Mouse (Mus musculus): Measurements from ENCODE around the gene Cela1.

Cela1 gene

DNA sequence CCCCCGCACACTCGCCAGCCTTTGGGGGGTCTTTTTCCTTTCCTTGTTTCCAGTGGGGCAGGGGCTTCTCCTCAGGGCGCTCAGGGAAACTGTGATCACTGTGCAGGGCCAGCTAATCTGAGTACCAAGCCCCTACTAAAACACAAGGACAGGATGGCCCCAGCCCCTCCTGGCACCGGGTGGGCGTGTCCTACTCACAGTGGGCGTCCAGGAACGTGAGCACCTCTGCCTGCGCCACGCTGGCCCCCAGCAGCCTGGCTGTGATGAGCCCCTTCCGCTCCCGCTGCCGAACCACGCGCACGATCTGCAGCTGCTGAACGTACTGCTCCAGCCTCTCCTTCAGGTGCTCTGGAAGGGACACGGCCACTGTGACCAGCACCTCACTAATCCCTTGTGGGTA is 16.2 kb upstream of the Cela1 start:
- no peak for DNase-seq

DNA sequence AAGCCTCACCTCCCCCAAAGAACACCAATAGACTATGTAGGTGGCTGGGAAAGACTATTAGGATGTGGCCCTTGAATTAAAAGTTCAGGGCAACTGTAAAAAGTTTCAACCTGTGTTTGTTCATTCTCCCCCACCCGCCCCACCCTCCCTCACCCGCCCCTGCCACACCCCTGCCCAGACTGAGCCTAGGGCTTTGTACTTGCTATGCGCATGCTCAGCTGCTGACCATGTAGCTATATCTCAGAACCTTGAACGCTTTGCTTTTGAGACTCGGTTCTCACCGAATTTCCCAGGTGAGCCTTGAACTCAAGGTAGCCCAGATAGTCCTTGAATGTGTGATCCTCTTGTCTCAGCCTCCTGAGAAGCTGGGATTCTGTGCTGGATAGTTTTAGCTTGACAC is 14.1 kb upstream of the Cela1 start:
- no peak for DNase-seq

DNA sequence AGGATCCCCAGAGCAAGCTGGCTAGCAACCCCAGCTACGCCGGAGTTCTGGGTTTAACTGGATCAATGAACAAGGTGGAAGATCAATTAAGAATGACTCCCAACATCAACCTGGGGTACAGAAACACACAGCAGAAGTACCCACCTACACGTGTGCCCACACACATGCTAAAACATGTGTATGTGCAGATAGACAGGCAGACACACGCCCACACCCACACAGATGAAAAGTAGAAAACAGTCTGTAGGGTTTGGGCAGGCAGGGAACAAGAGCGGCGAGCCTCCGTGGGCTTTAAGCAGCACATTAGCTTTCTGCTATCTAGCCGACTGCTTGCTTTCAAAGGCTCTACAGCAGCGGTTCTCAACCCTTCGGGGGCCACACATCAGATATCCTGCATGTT is 13.4 kb upstream of the Cela1 start:
- DNase-seq, result no peak

DNA sequence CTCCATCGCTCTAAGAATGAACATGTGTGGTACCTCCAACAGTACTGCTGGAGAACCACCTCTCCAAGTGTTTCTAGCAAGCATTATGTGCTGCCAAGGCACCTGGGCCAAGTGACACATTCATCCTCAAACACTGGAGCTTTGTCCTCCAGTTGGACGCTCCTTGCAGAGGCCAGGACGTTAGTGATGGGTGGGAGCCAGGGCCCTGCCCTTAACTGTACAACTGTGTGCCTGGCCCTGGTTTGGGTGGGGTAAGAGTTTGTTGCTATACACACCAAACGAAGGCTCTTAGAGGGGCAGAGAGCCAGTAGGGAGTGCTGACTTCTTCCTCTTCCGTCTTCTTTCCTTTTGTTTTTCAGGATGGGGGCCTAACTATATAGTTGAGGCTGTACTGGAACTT is 12.7 kb upstream of the Cela1 start:
- no peak for DNase-seq

DNA sequence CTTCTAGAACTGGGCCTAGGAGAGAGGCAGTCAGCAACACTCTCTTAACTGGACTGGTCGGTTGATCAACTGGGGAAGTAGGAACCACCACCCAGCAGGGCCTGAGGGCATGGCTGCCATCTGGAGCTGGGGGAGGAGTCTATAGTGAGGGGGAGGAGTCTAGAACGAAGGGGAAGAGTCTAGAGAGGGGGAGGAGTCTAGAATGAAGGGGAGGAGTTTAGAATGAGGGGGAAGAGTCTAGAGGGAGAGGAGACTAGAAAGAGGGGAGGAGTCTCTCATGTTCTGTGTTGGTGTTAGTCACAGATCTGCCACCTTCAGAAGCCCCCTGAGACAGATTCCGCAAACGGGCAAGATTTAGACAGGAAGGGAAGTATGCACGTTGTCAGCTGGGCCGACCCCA is 11.7 kb upstream of the Cela1 start:
- DNase-seq, result no peak

DNA sequence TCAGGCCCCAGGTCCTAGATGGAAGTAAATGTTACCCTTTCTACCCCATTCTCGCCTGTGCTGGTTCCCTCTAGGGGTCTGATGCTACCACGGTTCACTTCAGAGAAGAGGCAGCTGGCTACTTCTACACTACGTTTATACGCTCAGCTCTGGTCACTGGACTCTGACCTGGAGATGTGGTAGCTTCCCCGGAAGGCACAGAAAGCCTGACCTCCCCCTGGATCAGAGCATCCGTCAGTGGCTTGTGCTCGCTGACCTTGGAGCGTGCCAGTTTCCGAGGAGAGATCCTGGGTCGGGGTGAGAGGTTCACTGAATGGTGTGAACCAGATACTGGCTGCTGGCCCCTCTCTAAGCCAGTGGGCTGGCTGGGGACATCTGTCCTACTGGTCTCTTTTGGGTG is 10.4 kb upstream of the Cela1 start:
- peak; percentile 46 to 50 for DNase-seq

DNA sequence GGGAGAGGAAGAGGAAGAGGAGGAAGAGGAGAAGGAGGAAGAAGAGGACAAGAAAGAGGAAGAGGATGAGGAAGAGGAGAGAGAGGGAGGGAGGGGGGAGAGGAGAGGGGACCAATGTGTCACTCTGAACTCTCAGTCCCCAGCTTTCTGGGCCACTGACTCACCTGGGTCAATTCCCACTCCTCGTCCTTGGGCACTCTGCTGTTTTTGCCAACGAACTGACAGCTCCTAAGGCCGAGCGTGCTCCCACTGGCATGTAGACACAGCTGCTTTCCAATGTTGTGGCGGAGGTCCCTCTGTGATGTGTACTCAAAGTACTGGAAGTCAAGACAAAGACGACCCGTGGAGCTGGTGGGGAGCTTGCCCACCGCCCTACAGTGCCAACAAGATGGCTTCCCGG is 6.7 kb upstream of the Cela1 start:
- no peak for DNase-seq

DNA sequence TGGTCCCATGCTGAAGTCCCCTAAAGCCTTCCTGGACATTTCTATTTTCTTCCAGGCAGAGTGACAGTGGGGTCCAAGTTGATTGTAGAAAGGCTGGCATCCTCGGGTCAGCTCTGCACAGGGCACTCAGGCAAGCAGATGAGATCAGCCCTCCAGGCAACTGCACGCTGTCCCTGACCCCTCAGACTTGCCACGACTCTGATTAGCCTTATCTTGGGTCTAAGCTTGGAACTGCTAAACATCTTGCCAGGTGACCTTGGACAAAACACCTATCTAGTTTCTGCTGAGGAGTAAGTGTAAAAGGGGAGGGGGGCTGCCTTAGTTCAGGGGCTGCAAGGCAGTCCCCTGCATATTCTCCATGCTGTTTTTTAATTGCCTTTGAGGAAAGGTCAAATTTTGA is 4.3 kb upstream of the Cela1 start:
- DNase-seq, result no peak

DNA sequence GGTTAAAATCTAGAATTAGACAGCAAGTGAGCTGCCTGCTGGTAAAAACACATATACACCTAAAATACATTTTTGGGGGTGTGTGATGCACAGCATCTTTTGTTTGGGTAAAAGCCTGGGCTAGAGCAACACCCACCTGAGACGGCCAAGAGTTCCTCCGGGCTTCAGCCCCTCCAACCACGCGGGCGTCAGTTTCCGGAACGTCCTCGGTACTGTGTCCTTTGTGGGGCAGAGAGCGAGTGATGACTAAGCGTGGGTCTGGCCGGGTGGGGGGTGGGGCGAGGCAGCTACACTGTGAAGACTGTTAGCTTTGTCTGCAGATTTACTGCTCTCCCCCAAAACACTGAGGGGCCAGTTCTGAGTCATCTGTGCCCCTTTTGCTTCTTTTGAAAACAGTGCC is 732 bp downstream of the Cela1 start:
- DNase-seq, result no peak

DNA sequence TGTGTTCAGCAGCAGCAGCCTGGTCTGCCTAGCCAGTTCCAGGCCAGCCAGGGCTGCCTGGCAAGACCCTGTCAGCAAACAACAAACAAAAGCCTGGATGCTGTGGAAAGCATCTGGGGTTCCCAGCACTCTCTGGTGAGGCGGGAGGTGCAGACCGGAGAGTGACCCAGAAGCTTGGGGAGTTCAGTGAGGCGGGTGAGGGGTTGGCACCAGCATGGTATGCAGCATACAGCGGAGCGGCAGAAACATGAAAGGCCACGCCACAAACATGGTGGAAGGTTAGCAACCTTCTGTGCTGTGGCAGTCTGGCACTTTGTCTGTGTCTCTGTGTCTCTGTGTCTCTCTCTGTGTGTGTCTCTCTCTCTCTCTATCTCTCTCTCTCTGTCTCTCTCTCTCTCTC is 1.3 kb downstream of the Cela1 start:
- DNase-seq, result no peak

DNA sequence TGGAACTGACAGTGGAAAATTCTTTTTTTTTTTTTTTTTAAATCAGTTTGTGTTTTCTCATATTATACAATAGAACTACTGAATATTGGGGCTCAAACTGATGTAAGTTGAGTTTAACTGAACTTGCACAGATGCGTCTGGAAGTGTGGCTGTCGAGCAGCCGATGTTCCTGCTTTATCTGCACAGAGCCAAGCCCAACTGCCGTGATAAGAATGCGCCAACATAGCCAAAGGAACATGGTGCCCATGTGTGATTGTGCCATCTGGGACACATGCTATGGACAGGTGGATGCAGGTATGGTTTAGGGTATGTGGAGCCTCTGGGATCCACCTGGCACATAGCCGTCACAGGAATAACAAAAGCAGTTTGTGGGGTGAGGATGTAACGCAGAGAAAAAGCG is 1.9 kb downstream of the Cela1 start:
- DNase-seq, result no peak

DNA sequence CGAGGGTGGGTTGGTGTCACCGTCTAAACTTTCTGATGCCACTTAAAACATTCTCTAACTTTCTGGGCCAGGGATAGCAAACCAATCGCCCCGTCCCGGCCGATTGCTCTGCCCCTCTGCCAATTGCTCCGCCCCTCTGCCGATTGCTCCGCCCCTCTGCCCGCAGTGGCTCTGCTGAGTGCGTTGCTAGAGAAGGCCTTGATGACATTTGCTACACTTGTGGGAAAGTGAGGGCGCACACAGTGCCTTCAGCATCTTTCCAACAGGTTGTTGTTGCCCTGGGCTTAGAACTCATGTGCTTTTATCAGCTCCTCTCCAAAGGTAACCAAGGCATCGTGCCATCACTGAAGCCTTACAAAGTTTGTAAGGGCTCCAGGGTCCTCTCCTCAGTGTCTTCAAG is 2.5 kb downstream of the Cela1 start:
- DNase-seq, result no peak

DNA sequence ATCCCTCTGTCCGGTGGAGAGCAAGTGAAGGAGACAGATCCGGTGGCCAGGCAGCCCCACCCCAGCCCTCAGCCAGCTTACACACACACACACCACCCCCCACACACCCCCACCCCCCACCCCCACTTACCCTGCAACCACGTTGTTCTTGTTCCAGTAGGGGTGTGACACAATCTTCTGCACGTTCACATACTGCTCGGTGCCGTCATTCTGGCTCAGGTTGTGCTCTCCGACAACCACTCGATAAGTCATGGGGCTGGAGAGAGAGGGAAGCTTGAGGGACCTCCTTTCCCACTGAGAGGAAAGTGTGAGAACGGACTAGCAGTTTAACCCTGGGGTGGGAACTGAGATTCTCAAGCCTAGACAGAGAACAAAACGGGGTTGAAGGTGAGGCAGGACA is 3.3 kb downstream of the Cela1 start:
- DNase-seq, result no peak

DNA sequence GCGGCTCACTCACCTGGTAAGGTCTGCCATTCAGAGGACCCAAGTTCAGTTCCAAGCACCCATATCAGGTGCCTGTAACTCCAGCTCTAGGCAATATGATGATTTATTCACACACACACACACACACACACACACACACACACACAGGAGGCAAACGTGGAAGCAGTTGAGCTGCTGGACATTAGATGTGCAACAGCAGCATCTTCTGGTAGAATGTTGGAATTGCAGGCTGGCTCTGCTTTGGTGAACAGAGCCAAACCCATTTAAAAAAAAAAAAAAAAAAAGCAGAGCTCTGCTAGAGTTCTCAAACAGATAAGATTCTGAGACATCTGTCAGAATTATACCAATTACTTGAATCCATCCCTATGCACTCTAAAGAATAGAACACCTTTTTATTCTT is 4.7 kb downstream of the Cela1 start:
- DNase-seq, result peak; percentile 87 to 92

DNA sequence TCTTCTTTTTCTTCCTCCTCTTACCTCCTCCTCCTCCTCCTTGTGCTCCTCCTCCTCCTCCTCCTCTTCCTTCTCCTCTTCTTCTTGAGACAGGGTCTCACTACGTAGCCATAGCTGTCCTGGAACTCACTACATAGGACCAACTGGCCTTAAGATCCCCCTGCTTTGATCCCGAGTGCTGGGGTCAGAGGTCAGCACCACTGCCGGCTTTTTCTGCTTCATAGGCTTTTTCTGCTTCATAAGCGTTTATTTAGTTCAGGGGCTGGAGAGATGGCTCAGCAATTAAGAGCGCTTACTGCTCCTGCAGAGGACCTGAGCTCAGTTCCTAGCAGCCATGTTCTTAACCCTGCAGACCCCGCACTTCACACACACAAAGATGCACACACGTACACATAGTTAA is 6.0 kb downstream of the Cela1 start:
- DNase-seq, result peak; percentile 66 to 78

DNA sequence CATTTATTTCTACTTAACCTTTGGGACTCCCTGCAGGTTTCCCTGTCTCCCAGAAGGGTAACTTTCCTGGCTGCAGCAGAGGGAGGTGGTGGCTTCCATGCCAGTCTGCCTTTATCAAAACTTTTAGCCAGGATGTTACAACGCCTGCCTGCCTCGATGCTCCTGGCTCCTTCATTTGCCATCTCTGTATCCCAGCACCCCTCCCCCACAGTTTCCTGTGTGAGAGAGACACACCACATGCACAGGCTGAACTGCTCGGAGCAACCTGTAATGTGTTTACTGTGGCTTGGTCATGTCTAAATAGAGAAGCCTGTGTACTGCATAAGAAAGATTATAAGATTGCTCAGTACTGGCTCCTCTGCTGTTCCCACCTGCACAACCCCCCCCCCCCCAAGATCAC is 7.3 kb downstream of the Cela1 start:
- DNase-seq, result peak in 1 of 2 experiments; percentile 54

DNA sequence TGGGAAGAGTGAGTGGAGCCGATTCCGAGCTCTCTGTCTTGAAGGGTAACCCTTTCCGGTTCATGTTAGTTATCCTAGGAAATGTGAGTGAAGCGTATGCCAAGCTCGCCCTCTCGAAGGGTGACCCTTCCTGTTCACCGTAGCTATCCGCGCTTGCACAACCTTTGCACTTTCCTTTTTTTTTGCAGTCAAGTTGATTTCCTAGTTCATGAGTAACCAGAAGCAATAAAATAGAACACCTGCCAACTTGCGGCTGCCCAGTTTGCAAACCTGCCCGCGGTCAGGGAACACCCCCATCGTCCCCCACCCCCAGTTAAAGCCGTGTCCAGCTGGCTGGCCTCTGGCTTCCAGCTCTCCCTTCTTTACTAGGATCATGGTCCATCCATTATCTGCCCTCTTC is 8.7 kb downstream of the Cela1 start:
- DNase-seq, result peak; percentile 83 to 91

DNA sequence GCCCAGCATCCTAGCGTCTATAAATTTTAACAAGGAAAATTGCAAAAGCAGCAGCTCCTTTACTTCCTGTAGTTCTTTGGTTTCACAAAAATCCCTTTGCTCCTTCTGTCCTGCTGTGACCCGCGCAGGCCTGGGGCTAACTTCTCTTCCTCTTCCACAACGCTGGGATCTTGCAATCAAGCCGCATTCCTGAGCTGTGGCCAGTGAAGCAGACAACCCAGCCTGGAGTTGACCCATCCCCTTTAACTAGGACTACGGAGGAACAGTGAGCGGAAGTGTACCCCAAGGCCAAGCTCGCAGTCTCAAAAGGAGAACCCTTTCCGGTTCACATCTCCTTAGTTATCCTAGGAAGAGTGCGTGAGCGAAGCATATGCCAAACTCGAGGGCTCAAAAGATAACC is 9.1 kb downstream of the Cela1 start:
- peak; percentile 79 to 87 for DNase-seq

DNA sequence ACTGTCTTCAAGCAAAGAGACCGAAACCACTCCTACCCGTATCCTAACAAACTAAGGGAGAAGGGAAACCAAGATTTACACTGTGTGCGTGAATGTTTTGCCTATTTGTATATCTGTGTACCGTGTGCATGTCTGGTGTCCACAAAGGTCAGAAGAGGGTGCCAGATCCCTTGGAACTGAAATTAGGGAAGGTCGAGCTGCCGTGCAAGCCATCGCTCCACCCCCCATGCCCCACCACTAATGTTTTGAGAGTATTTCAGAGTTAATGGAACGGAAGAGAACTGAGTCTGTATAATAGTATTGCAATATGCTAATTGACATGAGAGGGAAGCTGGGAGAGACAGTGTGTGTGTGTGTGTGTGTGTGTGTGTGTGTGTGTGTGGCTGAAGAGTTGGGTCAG is 10.0 kb downstream of the Cela1 start:
- DNase-seq, result no peak

DNA sequence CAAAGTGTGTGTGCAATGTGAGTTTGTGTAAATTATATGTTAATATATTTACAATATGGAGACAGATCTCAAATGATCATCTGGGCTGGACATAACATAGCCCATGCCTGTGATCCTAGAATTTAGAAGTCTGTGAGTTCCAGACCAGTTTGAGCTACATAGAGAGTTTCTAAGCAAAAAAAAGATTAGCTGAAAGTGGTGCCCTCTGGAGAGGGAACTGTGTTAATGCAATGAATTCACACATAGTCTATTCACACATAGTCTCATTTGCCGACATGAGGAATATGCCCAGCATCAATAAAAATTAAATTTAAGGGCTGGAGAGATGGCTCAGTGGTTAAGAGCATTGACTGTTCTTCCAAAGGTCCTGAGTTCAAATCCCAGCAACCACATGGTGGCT is 11.2 kb downstream of the Cela1 start:
- no peak for DNase-seq

DNA sequence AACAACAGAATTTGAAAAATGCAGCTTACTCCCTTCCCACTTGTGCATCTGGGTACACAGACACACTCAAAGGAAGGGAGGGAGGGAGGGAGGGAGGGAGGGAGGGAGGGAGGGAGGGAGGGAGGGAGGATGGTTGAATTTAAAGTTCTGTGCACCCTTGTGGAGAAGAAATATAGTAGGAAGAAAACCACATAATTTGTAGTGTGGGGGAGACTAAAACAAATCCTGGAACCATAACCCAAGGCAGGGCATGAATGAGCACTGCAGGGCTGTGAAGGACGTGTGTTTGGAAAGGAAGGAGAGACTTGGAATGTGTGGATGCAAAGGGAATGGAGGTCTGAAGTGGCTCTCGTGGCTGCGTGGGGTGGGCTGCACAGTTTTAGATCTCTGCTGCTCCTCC is 12.2 kb downstream of the Cela1 start:
- DNase-seq, result no peak

DNA sequence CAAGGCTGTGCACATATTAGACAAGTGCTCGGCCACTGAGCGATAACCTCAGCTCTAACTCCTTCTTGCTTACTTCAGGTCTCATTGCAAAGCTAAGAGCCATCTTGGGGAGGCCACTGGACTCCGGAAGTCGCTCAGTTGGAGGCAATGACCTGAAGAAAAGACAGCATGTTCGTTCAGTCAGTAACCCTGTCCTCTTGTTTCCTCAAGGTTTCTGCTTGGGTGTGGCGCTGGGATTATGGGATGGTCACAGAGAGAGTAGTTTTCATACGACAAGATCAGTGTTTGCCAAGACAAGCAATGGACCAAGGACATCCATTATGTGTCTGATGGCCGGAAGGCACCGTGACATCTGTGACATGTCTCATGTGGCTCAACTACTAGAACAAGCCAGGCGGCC is 13.2 kb downstream of the Cela1 start:
- DNase-seq, result no peak

DNA sequence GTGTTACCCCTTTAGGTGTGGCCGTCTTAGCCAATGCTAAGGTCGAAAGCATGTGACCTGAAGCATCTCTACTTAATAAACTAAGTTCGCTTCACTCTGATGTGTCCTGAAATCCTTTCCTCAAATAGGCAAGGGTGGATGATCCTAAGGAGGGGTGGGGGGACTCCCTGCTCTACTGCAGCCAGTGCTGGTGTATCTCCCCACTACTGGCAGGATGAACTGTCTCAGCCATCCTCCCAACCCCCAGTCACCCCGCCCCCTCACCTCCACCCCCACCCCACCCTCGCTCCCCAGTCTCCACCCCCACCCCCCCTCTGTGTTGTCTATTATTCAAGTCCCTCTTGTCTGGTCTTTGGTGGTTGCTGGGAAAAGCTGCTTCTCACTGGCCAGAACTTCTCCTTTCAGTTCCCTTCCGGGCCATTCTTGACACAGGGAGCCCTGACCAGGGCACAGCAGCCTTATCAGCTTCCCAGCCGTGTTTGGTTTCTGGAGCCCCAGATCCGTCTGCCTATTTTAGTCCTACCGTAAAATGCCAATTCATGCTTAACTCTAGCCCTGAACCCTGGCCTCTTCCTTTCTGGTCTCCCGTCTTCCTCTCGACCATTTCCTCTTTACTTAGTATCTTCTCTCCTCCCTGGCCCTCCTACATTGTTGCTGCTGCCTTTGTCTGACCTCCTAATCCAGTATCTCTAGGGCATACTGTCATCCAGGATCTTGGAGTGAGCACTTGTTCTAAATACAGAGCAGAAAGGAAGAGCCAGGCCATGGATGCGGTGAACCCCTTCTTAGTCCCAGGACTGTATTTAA is 13.9 kb downstream of the Cela1 start:
- no peak for DNase-seq

DNA sequence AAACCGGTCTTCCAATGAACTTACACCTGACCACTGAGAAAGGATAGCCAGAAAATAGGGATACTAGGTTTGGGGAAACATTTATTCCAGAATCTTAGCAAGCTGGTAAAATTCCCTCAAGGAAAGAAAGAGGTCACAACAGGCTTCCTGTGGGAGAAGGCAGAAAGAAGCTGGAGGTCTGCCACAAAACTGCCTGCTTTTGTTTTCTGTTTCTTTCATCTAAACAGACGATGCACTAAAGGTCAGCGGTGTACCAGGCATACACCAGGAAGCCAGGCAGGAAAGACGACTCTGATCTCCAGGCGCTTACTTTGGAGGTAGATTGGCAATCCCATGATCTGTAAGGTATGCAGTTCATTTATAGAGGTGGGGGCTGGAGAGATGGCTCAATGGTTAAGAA is 16.9 kb downstream of the Cela1 start:
- peak in 1 of 2 experiments; percentile 32 for DNase-seq

DNA sequence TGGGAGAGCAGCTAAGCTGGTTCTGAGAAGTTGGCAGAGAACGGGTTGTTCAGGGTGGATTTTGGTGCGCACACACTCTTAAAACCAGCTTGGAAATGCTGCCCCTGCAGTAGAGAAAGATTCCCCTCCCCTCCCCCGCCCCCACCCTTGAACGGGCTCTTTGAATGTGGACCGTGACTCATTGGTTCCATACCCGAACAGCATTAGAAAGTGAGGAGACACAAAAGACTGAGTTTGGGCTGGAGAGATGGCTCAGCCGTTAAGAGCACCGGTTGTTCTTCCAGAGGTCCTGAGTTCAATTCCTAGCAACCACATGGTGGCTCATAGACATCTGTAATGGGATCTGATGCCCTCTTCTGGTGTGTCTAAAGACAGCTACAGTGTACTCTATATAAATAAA is 17.7 kb downstream of the Cela1 start:
- DNase-seq, result no peak
